Mouse (Mus musculus) adrenal gland, adult 8-10 months (tissue): ENCODE results near the gene P3h3. TPM values are rescaled to one million over a fixed set of nuclear protein-coding genes. Genes with fewer than 3 reads are reported as not detected.
"Not testable (repeated sequence)": the region's sequence is repeated elsewhere in the genome, so short reads cannot be mapped to it uniquely, and the experiment has no call there.

Source experiments
- DNase-seq: peaks from one replicate; pipeline ENCODE4 v3.0.0; 2022
- total RNA-seq, 4 experiments: library from RNA; stranded (reverse); gene quantifications; 2 replicates each; pipeline ENCODE4 v1.2.4; 2022

The P3h3 gene
- total RNA-seq, 4 experiments from 2014 or later, result 26.2 to 43.9 (median 35.3) TPM

- peak; percentile 78 for DNase-seq
Observed at GRCm38 (mm10) chr6:124809052-124809774, 48.3 kb downstream of the P3h3 start.

GRCm38 (mm10) chr6:124808358-124809012 is 49.1 kb downstream of the P3h3 start, which contains the start of gene Spsb2:
Spsb2 (plus strand) TSS chr6:124808661.
- DNase-seq, result peak; percentile 71

- DNase-seq, result no peak
Observed at GRCm38 (mm10) chr6:124807986-124808357, 49.6 kb downstream of the P3h3 start.

- DNase-seq, result no peak
Observed at GRCm38 (mm10) chr6:124807366-124807765, 50.2 kb downstream of the P3h3 start.

- no peak for DNase-seq
Observed at GRCm38 (mm10) chr6:124806446-124807140, 51.0 kb downstream of the P3h3 start.

- peak; percentile 96 for DNase-seq
Observed at GRCm38 (mm10) chr6:124805341-124806321, 51.9 kb downstream of the P3h3 start.

- DNase-seq, result no peak
Observed at GRCm38 (mm10) chr6:124804341-124804740, 53.2 kb downstream of the P3h3 start.

GRCm38 (mm10) chr6:124803691-124804090 is 53.9 kb downstream of the P3h3 start:
- DNase-seq, result not testable (repeated sequence)

- DNase-seq, result no peak
Observed at GRCm38 (mm10) chr6:124803061-124803460, 54.5 kb downstream of the P3h3 start.

- DNase-seq, result not testable (repeated sequence)
Observed at GRCm38 (mm10) chr6:124802400-124802799, 55.2 kb downstream of the P3h3 start.

GRCm38 (mm10) chr6:124796200-124796599 is 61.4 kb downstream of the P3h3 start:
- no peak for DNase-seq

- DNase-seq, result no peak
Observed at GRCm38 (mm10) chr6:124795781-124796180, 61.8 kb downstream of the P3h3 start.

GRCm38 (mm10) chr6:124791911-124792310 is 65.6 kb downstream of the P3h3 start:
- no peak for DNase-seq

Other genes with a start within 250 kb of the P3h3 start
- gene C1s2, start 221.7 kb downstream of the P3h3 start, total RNA-seq, result 1 to 10 TPM; 1.8 to 4.1 (median 3.0) TPM
- 100 to 1,000 TPM in 1 of 4 experiments, 10 to 100 TPM in 3; 75.1 to 111 (median 90.7) TPM for gene Lpcat3, start 194.7 kb downstream of the P3h3 start, total RNA-seq
- gene Emg1, start 145.6 kb downstream of the P3h3 start, total RNA-seq, result 10 to 100 TPM; 81.9 to 100.0 (median 86.2) TPM
- 100 to 1,000 TPM; 255 to 303 (median 272) TPM for gene Phb2, start 145.4 kb downstream of the P3h3 start, total RNA-seq
- gene Ptpn6, start 119.0 kb downstream of the P3h3 start, total RNA-seq, result 10 to 100 TPM; 14.1 to 21.6 (median 15.0) TPM
- gene Grcc10, start 116.4 kb downstream of the P3h3 start, total RNA-seq, result 100 to 1,000 TPM; 348 to 417 (median 368) TPM
- gene Gm45234, start 101.7 kb downstream of the P3h3 start, total RNA-seq, result not detected
- gene Atn1, start 101.2 kb downstream of the P3h3 start, total RNA-seq, result 100 to 1,000 TPM in 2 of 4 experiments, 10 to 100 TPM in 2; 68.7 to 111 (median 97.1) TPM
- gene Eno2, start 88.1 kb downstream of the P3h3 start, total RNA-seq, result 10 to 100 TPM; 23.0 to 74.2 (median 42.8) TPM
- gene Lrrc23, start 78.0 kb downstream of the P3h3 start, total RNA-seq, result 1 to 10 TPM in 2 of 4 experiments, under 1 TPM in 2; 0.52 to 3.6 (median 1.0) TPM
- gene Spsb2, start 49.1 kb downstream of the P3h3 start, total RNA-seq, result 10 to 100 TPM; 27.0 to 37.4 (median 33.6) TPM
- gene Tpi1, start 43.5 kb downstream of the P3h3 start, total RNA-seq, result 100 to 1,000 TPM; 448 to 531 (median 475) TPM
- 100 to 1,000 TPM; 134 to 158 (median 154) TPM for gene Usp5, start 28.3 kb downstream of the P3h3 start, total RNA-seq
- gene Cdca3, start 28.2 kb downstream of the P3h3 start, total RNA-seq, result 1 to 10 TPM; 1.9 to 4.4 (median 2.7) TPM
- gene Gnb3, start 17.5 kb downstream of the P3h3 start, total RNA-seq, result 10 to 100 TPM in 3 of 4 experiments, 1 to 10 TPM in 1; 8.9 to 18.5 (median 14.5) TPM
- gene Gpr162, start 6.2 kb upstream of the P3h3 start, total RNA-seq, result 1 to 10 TPM in 3 of 4 experiments, under 1 TPM in 1; 0.32 to 2.2 (median 1.6) TPM
- under 1 TPM; 0.40 to 0.83 (median 0.46) TPM for gene Cd4, start 30.5 kb upstream of the P3h3 start, total RNA-seq
- 1 to 10 TPM; 1.1 to 2.7 (median 1.2) TPM for gene Lag3, start 54.0 kb upstream of the P3h3 start, total RNA-seq
- 100 to 1,000 TPM; 741 to 843 (median 768) TPM for gene Ptms, start 62.4 kb upstream of the P3h3 start, total RNA-seq
- 100 to 1,000 TPM; 277 to 296 (median 287) TPM for gene Mlf2, start 73.6 kb upstream of the P3h3 start, total RNA-seq
- gene Cops7a, start 107.8 kb upstream of the P3h3 start, total RNA-seq, result 100 to 1,000 TPM; 130 to 160 (median 147) TPM
- 1 to 10 TPM in 3 of 4 experiments, under 1 TPM in 1; 0.81 to 3.8 (median 1.9) TPM for gene Pianp, start 138.9 kb upstream of the P3h3 start, total RNA-seq
- gene Zfp384, start 151.4 kb upstream of the P3h3 start, total RNA-seq, result 10 to 100 TPM; 46.9 to 87.0 (median 56.5) TPM
- 10 to 100 TPM; 62.7 to 74.3 (median 72.6) TPM for gene Ing4, start 182.0 kb upstream of the P3h3 start, total RNA-seq
- 10 to 100 TPM in 1 of 4 experiments, 1 to 10 TPM in 3; 6.9 to 12.1 (median 9.1) TPM for gene Acrbp, start 191.9 kb upstream of the P3h3 start, total RNA-seq
- 1 to 10 TPM in 1 of 4 experiments, under 1 TPM in 3; 0.73 to 1.3 (median 0.83) TPM for gene Lpar5, start 210.2 kb upstream of the P3h3 start, total RNA-seq
- gene Chd4, start 238.2 kb upstream of the P3h3 start, total RNA-seq, result 100 to 1,000 TPM; 140 to 272 (median 202) TPM